Mouse (Mus musculus): ENCODE measurements around the gene Triobp. TPM values are rescaled to one million over a fixed set of nuclear protein-coding genes. Genes with fewer than 3 reads are reported as not detected.

The Triobp gene
- polyA plus RNA-seq, 1 experiment from 2014 or later: 38.7 TPM

DNA sequence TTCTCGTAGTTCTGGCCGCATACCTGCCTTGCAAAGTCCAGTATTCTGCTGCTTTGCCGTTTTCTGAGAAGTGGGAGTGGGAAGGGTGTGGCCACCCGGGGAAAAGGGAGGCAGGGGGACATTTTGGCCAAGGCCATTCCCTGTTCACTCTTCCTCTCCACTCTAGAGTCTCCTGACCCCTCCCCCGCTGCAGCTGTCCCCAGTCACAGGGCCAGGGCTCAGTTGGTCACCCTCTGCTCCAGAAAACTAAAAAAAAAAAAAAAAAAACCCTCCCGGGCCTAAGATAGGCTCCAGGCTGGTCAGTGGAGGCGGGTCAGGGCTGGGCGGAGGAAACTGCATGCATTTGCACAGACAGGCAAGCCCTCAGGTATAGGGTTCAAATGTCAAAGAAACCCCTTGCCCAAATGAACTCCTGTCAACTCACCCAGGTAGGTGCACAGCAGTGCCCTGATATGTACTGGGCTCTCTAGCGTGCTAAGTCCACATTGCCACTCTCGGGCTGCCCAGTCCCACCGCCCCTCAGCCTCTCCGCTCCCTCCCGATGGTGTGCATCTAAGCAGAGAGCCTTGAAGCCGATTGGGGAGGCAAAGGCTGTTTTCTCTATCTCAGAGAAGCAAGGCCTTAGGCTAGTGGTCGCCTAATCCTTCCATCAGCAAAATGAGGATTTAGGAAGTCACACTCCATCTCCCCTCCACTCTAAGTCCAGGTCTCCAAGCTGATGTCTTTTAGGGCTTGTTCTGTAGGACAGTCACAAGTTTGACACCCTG lies 20.3 kb upstream of the Triobp start:
- no peak for ATAC-seq (ENCODE audit: insufficient number of reproducible peaks, insufficient read depth, low FRiP score, low TSS enrichment, low read depth)
- Histone ChIP-seq H3K9ac (peak overlapping the region; percentile 82), H3K9me3 (no peaks in the 10 kb centered on the region), H3K4me2 (peak overlapping the region; percentile 89), H3K27me3 (no peaks in the 10 kb centered on the region), H3K4me1 (peaks cover 68% of the 10 kb centered on the region), H3K36me3 (peaks cover 19% of the 10 kb centered on the region), H3K4me3 (peak overlapping the region; percentile 61), H3K27ac (peak overlapping the region; percentile 99)
- 10% methylated on average over 15 of the region's 15 CpGs for WGBS

DNA sequence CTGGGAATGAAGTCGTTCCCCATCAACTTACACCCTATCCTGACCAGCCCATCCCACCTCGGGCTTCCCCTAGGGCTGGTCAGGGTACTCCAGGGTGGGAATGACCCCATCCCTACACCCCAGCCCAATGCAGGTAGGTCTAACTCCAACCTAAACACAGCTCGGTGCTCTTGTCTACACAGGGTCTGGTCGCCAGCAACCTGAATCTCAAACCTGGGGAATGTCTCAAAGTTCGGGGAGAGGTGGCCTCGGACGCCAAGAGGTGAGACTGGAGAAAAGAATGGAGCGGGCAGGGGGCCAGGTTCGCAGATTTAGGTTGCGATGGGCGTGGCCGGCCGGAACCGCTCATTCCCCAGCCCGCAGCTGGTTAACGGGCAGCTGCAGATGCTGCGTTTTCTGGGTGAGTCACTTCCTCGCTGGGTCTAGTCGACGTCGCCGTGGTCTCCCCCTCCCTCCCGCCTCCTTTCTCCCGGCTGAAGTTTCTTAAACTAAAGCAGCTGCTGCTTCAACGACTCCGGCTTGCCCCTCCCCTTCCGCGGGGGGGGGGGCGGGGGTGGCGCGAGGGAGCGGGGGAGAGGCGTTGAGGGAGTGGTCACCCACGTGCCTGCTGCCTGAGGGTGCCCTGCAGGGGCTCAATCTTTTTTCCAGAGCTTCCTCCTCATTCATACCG lies 19.6 kb upstream of the Triobp start:
- H3K36me3 ChIP-seq: peaks cover 19% of the 10 kb centered on the region
- peak; percentile 59; the same call in 1 of the 2 replicates for ATAC-seq (ENCODE audit: insufficient number of reproducible peaks, insufficient read depth, low FRiP score, low TSS enrichment, low read depth)
- no peaks in the 10 kb centered on the region for H3K27me3 ChIP-seq
- WGBS: 0% methylated on average over 28 of the region's 35 CpGs
- peak overlapping the region; percentile 61 for H3K4me3 ChIP-seq
- no peaks in the 10 kb centered on the region for H3K9me3 ChIP-seq
- H3K9ac ChIP-seq: peak overlapping the region; percentile 82
- H3K27ac ChIP-seq: peak overlapping the region; percentile 99
- H3K4me1 ChIP-seq: peaks cover 65% of the 10 kb centered on the region
- peak overlapping the region; percentile 89 for H3K4me2 ChIP-seq

- H3K27me3 ChIP-seq: no peaks in the 10 kb centered on the region
- peak overlapping the region; percentile 89 for H3K4me2 ChIP-seq
- WGBS: 40% methylated on average over 8 of the region's 8 CpGs
- H3K4me3 ChIP-seq: peak overlapping the region; percentile 61
- H3K36me3 ChIP-seq: peaks cover 19% of the 10 kb centered on the region
- peak overlapping the region; percentile 99 for H3K27ac ChIP-seq
- H3K4me1 ChIP-seq: peaks cover 59% of the 10 kb centered on the region
- peak overlapping the region; percentile 82 for H3K9ac ChIP-seq
- H3K9me3 ChIP-seq: no peaks in the 10 kb centered on the region
- ATAC-seq (ENCODE audit: insufficient number of reproducible peaks, insufficient read depth, low FRiP score, low TSS enrichment, low read depth): no peak
Observed at GRCm38 (mm10) chr15:78928539-78928938, 19.0 kb upstream of the Triobp start.

DNA sequence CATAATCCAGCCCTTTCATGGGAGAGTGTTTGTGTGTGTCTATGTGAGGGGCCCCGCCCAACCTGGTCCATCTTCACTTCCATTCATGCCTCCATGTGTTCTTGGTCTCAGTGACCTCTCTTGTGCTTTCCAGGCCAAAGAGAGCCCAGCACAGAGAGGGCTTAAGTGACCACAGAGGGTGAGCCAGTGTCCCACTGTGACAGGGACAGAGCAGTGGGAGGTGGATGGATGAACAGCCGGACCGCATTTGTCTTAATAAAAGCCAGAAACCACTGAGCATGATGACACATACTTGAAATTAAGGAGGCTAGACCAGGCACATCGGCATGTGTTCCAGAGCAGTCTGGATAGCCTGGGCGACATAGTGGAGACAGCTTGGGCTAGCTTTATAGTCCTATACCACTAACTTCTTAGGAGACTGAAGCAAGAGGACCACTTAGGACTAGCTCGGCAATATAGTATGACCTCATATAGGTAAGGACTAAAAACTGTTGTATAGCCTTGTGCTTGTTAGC lies 17.3 kb upstream of the Triobp start:
- WGBS: 74% methylated on average over 6 of the region's 6 CpGs
- no peaks in the 10 kb centered on the region for H3K27me3 ChIP-seq
- no peak overlapping the region for H3K9ac ChIP-seq
- H3K27ac ChIP-seq: peak overlapping the region; percentile 39; the same call in 1 of the 2 replicates
- no peak overlapping the region for H3K4me3 ChIP-seq
- H3K36me3 ChIP-seq: peaks cover 19% of the 10 kb centered on the region
- no peaks in the 10 kb centered on the region for H3K9me3 ChIP-seq
- peaks cover 54% of the 10 kb centered on the region for H3K4me1 ChIP-seq
- no peak for ATAC-seq (ENCODE audit: insufficient number of reproducible peaks, insufficient read depth, low FRiP score, low TSS enrichment, low read depth)
- H3K4me2 ChIP-seq: 0 out of 2 replicates have a peak overlapping the region, but pooled peaks have one; percentile 11

GRCm38 (mm10) chr15:78930801-78931426 lies 16.6 kb upstream of the Triobp start:
- no peak overlapping the region for H3K4me3 ChIP-seq
- WGBS: 84% methylated on average over 7 of the region's 7 CpGs
- no peaks in the 10 kb centered on the region for H3K27me3 ChIP-seq
- H3K4me1 ChIP-seq: peaks cover 53% of the 10 kb centered on the region
- no peak overlapping the region for H3K9ac ChIP-seq
- H3K27ac ChIP-seq: peak overlapping the region; percentile 28; the same call in 1 of the 2 replicates
- peaks cover 19% of the 10 kb centered on the region for H3K36me3 ChIP-seq
- H3K9me3 ChIP-seq: no peaks in the 10 kb centered on the region
- no peak for ATAC-seq (ENCODE audit: insufficient number of reproducible peaks, insufficient read depth, low FRiP score, low TSS enrichment, low read depth)
- no peak overlapping the region for H3K4me2 ChIP-seq

GRCm38 (mm10) chr15:78931577-78931976 lies 15.9 kb upstream of the Triobp start:
- H3K27ac ChIP-seq: peak overlapping the region; percentile 28; the same call in 1 of the 2 replicates
- peaks cover 53% of the 10 kb centered on the region for H3K4me1 ChIP-seq

GRCm38 (mm10) chr15:78934784-78935320 lies 12.7 kb upstream of the Triobp start, which contains the start of gene Nol12:
Nol12 (plus strand) TSS chr15:78934933.
- H3K27ac ChIP-seq: peak within 1 kb of the TSS; percentile 94
- H3K36me3 ChIP-seq: peaks cover 47% of the 10 kb centered on the region
- peak within 1 kb of the TSS; percentile 82 for H3K9ac ChIP-seq
- peaks cover 31% of the 10 kb centered on the region for H3K4me1 ChIP-seq
- peak within 1 kb of the TSS; percentile 65 for H3K4me3 ChIP-seq
- no peaks in the 10 kb centered on the region for H3K9me3 ChIP-seq
- peak; percentile 80 for ATAC-seq (ENCODE audit: insufficient number of reproducible peaks, insufficient read depth, low FRiP score, low TSS enrichment, low read depth)
- peak within 1 kb of the TSS; percentile 80 for H3K4me2 ChIP-seq
- under 1% methylated on average over 42 of the region's 42 CpGs for WGBS
- H3K27me3 ChIP-seq: no peaks in the 10 kb centered on the region

More at GRCm38 (mm10) chr15:78931577-78931976, 15.9 kb upstream of the Triobp start:
- Histone ChIP-seq H3K9ac (no peak overlapping the region), H3K4me3 (no peak overlapping the region), H3K9me3 (no peaks in the 10 kb centered on the region), H3K4me2 (no peak overlapping the region), H3K36me3 (peaks cover 22% of the 10 kb centered on the region), H3K27me3 (no peaks in the 10 kb centered on the region)
- ATAC-seq (ENCODE audit: insufficient number of reproducible peaks, insufficient read depth, low FRiP score, low TSS enrichment, low read depth): no peak
- WGBS: 26% methylated on average over 3 of the region's 3 CpGs

DNA sequence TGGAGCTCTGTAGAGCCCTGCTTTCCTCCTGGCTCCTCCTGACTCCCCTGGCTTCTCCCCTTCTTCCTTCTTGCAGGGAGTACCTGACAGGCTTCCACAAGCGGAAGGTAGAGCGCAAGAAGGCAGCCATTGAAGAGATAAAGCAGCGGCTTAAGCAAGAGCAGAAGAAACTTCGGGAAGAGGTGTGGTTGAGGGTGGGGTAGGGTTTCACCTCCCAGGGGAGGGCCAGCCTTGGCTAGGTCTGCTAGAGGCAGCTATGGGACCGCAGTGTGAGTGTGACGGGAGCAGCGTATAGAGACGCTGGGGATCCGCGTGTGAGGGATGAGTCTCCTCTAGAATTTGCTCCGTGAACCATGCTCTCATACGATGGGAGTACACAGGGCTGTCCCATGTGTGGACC lies 11.1 kb upstream of the Triobp start:
- H3K4me3 ChIP-seq: peak overlapping the region; percentile 65; the same call in 1 of the 2 replicates
- ATAC-seq (ENCODE audit: insufficient number of reproducible peaks, insufficient read depth, low FRiP score, low TSS enrichment, low read depth): no peak
- no peaks in the 10 kb centered on the region for H3K27me3 ChIP-seq
- H3K36me3 ChIP-seq: peaks cover 51% of the 10 kb centered on the region
- peak overlapping the region; percentile 80; the same call in 1 of the 2 replicates for H3K4me2 ChIP-seq
- H3K4me1 ChIP-seq: peaks cover 20% of the 10 kb centered on the region
- H3K27ac ChIP-seq: no peak overlapping the region
- H3K9ac ChIP-seq: peak overlapping the region; percentile 82; the same call in 1 of the 2 replicates
- H3K9me3 ChIP-seq: no peaks in the 10 kb centered on the region
- WGBS: 89% methylated on average over 12 of the region's 12 CpGs

DNA sequence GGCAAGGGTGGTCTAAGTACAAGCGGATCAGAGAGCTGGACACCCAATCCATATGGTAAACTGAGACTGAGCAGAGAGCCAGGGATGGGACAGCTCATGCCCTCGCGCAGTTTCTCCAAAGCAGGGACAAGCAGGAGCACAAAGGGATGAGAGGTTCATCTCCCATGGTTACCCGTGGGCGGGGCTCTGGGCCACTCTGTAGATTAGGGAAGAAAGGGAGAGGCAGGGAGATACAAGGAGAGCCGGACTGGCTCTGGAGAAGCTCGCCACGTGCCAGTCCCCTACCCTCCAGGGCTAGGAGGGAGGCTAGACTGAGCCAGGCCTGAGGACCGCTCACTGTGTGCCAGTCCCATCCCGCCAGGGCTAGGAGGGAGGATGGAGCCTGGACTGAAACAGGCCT lies 10.2 kb upstream of the Triobp start:
- H3K4me3 ChIP-seq: no peak overlapping the region
- no peaks in the 10 kb centered on the region for H3K9me3 ChIP-seq
- ATAC-seq (ENCODE audit: insufficient number of reproducible peaks, insufficient read depth, low FRiP score, low TSS enrichment, low read depth): no peak
- H3K9ac ChIP-seq: 0 out of 2 replicates have a peak overlapping the region, but pooled peaks have one; percentile 27
- no peaks in the 10 kb centered on the region for H3K27me3 ChIP-seq
- H3K4me2 ChIP-seq: no peak overlapping the region
- no peak overlapping the region for H3K27ac ChIP-seq
- 91% methylated on average over 10 of the region's 10 CpGs for WGBS
- H3K36me3 ChIP-seq: peaks cover 57% of the 10 kb centered on the region
- peaks cover 18% of the 10 kb centered on the region for H3K4me1 ChIP-seq

GRCm38 (mm10) chr15:78937963-78938362 lies 9.6 kb upstream of the Triobp start:
- Histone ChIP-seq H3K36me3 (peaks cover 57% of the 10 kb centered on the region), H3K27me3 (no peaks in the 10 kb centered on the region), H3K27ac (no peak overlapping the region), H3K9me3 (no peaks in the 10 kb centered on the region), H3K4me3 (no peak overlapping the region), H3K4me2 (no peak overlapping the region), H3K4me1 (peaks cover 23% of the 10 kb centered on the region), H3K9ac (no peak overlapping the region)
- WGBS: 91% methylated on average over 2 of the region's 2 CpGs
- ATAC-seq (ENCODE audit: insufficient number of reproducible peaks, insufficient read depth, low FRiP score, low TSS enrichment, low read depth): no peak

DNA sequence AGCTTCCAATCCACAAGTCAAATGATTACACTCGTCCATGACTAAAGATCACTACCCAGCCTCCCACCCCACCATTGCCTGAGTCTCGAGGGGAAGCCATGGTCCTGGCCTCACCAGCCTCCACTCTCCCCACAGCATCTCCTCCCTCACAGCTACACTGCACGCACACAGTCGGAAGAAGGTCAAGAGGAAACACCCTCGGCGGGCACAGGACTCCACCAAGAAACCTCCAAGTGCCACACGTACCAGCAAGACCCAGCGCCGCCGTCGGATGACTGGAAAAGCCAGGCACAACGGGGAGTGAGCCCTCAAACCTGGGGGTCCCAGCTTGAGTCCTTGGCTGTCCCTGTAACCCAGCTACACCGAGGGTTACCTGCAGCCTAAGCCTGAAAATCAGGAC lies 7.2 kb upstream of the Triobp start:
- H3K9me3 ChIP-seq: no peaks in the 10 kb centered on the region
- H3K4me2 ChIP-seq: no peak overlapping the region
- no peak for ATAC-seq (ENCODE audit: insufficient number of reproducible peaks, insufficient read depth, low FRiP score, low TSS enrichment, low read depth)
- no peak overlapping the region for H3K27ac ChIP-seq
- no peak overlapping the region for H3K4me3 ChIP-seq
- WGBS: 94% methylated on average over 13 of the region's 13 CpGs
- no peaks in the 10 kb centered on the region for H3K27me3 ChIP-seq
- H3K4me1 ChIP-seq: peaks cover 19% of the 10 kb centered on the region
- H3K9ac ChIP-seq: no peak overlapping the region
- H3K36me3 ChIP-seq: peaks cover 57% of the 10 kb centered on the region

Data from embryonic facial prominence, embryonic 13.5 days (tissue).